Mouse (Mus musculus) liver, embryonic 11.5 days (tissue): ENCODE measurements around the gene Bcdin3d. TPM values are rescaled to one million over a fixed set of nuclear protein-coding genes. Genes with fewer than 3 reads are reported as not detected.

Experiments
- ATAC-seq: fragments of 200-750 bp; cut with Nextera tagmentation; replicated peaks from 2 replicates; pipeline ENCODE4 v1.8.0; 2017; ENCODE audit warnings: moderate number of reproducible peaks, mild to moderate bottlenecking, moderate TSS enrichment, moderate library complexity; ENCODE audit not compliant: low FRiP score
- DNase-seq: peaks from one replicate; pipeline ENCODE4 v3.0.0-alpha.2; 2017; ENCODE audit warnings: low spot score
- H3K27ac ChIP-seq: fragments of 300-500 bp; sonication (generic); 2 replicates; pipeline ENCODE4 v1.5.1; 2014; ENCODE audit warnings: mild to moderate bottlenecking, low read depth, low read length, control low read depth
- H3K27me3 ChIP-seq: fragments of 300-500 bp; sonication (generic); replicated peaks from 2 replicates; pipeline ENCODE4 v1.6.1; 2014; ENCODE audit warnings: low read length, mixed read lengths; ENCODE audit not compliant: control insufficient read depth, insufficient read depth
- H3K36me3 ChIP-seq: fragments of 300-500 bp; sonication (generic); 2 replicates; pipeline ENCODE4 v1.6.1; 2014; ENCODE audit warnings: mild to moderate bottlenecking, low read length, moderate library complexity, mixed read lengths; ENCODE audit not compliant: control insufficient read depth, insufficient read depth
- H3K4me1 ChIP-seq: fragments of 300-500 bp; sonication (generic); replicated peaks from 2 replicates; pipeline ENCODE4 v1.6.1; 2014; ENCODE audit warnings: low read length, mixed read lengths; ENCODE audit not compliant: control insufficient read depth, insufficient read depth
- H3K4me2 ChIP-seq: fragments of 300-500 bp; sonication (generic); 2 replicates; pipeline ENCODE4 v1.6.1; 2014; ENCODE audit warnings: mild to moderate bottlenecking, control low read depth, moderate library complexity
- H3K4me3 ChIP-seq: fragments of 300-500 bp; sonication (generic); 2 replicates; pipeline ENCODE4 v1.5.1; 2014; ENCODE audit warnings: low read depth, low read length, control low read depth
- H3K9ac ChIP-seq: fragments of 300-500 bp; sonication (generic); 2 replicates; pipeline ENCODE4 v1.6.1; 2014; ENCODE audit warnings: low read depth, low read length, control low read depth
- H3K9me3 ChIP-seq: fragments of 300-500 bp; sonication (generic); 2 replicates; pipeline ENCODE4 v1.6.1; 2016; ENCODE audit warnings: low read length, inconsistent platforms, mixed read lengths; ENCODE audit not compliant: control insufficient read depth
- WGBS: fragments of 180-500 bp; shearing (Covaris S2); extraction: QIAGEN DNeasy Blood & Tissue Kit; methylation state at CpG from one replicate; pipeline ENCODE4 v1.1.7; 2014; 5-methylcytosine and 5-hydroxymethylcytosine counted together
- polyA plus RNA-seq: library from polyadenylated mRNA; unstranded; fragments of >200 nt; fragmentation: Nextera tagmentation; extraction: Ambion mirVana; gene quantifications from 2 replicates; pipeline ENCODE4 v1.2.1, GENCODE M21; 2014

Gene Bcdin3d
- polyA plus RNA-seq, 1 experiment from 2014 or later: 10.5 TPM

- no peak; the same call in 1 of the 2 replicates for ATAC-seq
- H3K27ac ChIP-seq: peak overlapping the region; percentile 45; the same call in 1 of the 2 replicates
- no peak overlapping the region for H3K4me3 ChIP-seq
- no peaks in the 10 kb centered on the region for H3K27me3 ChIP-seq
- no peak for DNase-seq
- no peak overlapping the region for H3K9ac ChIP-seq
- H3K36me3 ChIP-seq: peaks cover 5% of the 10 kb centered on the region; the same call in 1 of the 2 replicates
- H3K4me1 ChIP-seq: peaks cover 13% of the 10 kb centered on the region
- no peaks in the 10 kb centered on the region for H3K9me3 ChIP-seq
- 54% methylated on average over 2 of the region's 2 CpGs for WGBS
- peak overlapping the region; percentile 3 for H3K4me2 ChIP-seq
These were observed 34.3 kb downstream of the Bcdin3d start for GRCm38 (mm10) chr15:99440112-99440815.

- H3K27ac ChIP-seq: no peak overlapping the region
These were observed 35.4 kb downstream of the Bcdin3d start for GRCm38 (mm10) chr15:99438966-99439698.

GRCm38 (mm10) chr15:99433913-99434312 is 40.6 kb downstream of the Bcdin3d start:
- Histone ChIP-seq H3K4me2 (no peak overlapping the region), H3K36me3 (peaks cover 5% of the 10 kb centered on the region; the same call in 1 of the 2 replicates), H3K27me3 (no peaks in the 10 kb centered on the region), H3K4me3 (no peak overlapping the region), H3K4me1 (peaks cover 12% of the 10 kb centered on the region), H3K9me3 (no peaks in the 10 kb centered on the region), H3K9ac (no peak overlapping the region), H3K27ac (no peak overlapping the region)
- DNase-seq: no peak
- no peak for ATAC-seq
- 79% methylated on average over 12 of the region's 12 CpGs for WGBS

More at GRCm38 (mm10) chr15:99438966-99439698, 35.4 kb downstream of the Bcdin3d start:
- WGBS: 82% methylated on average over 8 of the region's 8 CpGs
- H3K4me2 ChIP-seq: no peak overlapping the region
- H3K9me3 ChIP-seq: no peaks in the 10 kb centered on the region
- no peak for DNase-seq
- peaks cover 13% of the 10 kb centered on the region for H3K4me1 ChIP-seq
- peaks cover 3% of the 10 kb centered on the region; the same call in 1 of the 2 replicates for H3K36me3 ChIP-seq
- H3K9ac ChIP-seq: no peak overlapping the region
- no peaks in the 10 kb centered on the region for H3K27me3 ChIP-seq
- no peak for ATAC-seq
- no peak overlapping the region for H3K4me3 ChIP-seq

- no peak; the same call in 1 of the 2 replicates for ATAC-seq
- 0 out of 2 replicates have a peak, but pooled peaks cover 2% of the 10 kb centered on the region for H3K36me3 ChIP-seq
These were observed 41.3 kb downstream of the Bcdin3d start for GRCm38 (mm10) chr15:99433081-99433718.

GRCm38 (mm10) chr15:99431967-99432366 is 42.6 kb downstream of the Bcdin3d start:
- 71% methylated on average over 8 of the region's 8 CpGs for WGBS
- H3K27ac ChIP-seq: no peak overlapping the region

More at GRCm38 (mm10) chr15:99433081-99433718, 41.3 kb downstream of the Bcdin3d start:
- Histone ChIP-seq H3K27me3 (no peaks in the 10 kb centered on the region), H3K9me3 (no peaks in the 10 kb centered on the region), H3K4me2 (no peak overlapping the region), H3K9ac (no peak overlapping the region), H3K27ac (no peak overlapping the region), H3K4me3 (no peak overlapping the region), H3K4me1 (peaks cover 15% of the 10 kb centered on the region)
- no peak for DNase-seq
- WGBS: 87% methylated on average over 16 of the region's 16 CpGs

GRCm38 (mm10) chr15:99431504-99431903 is 43.0 kb downstream of the Bcdin3d start:
- H3K4me2 ChIP-seq: no peak overlapping the region
- peaks cover 11% of the 10 kb centered on the region for H3K36me3 ChIP-seq
- no peak overlapping the region for H3K4me3 ChIP-seq
- H3K27me3 ChIP-seq: no peaks in the 10 kb centered on the region
- no peak for ATAC-seq
- no peaks in the 10 kb centered on the region for H3K9me3 ChIP-seq
- no peak overlapping the region for H3K9ac ChIP-seq
- 69% methylated on average over 7 of the region's 7 CpGs for WGBS
- H3K27ac ChIP-seq: no peak overlapping the region; the same call in 1 of the 2 replicates
- no peak for DNase-seq
- peaks cover 15% of the 10 kb centered on the region for H3K4me1 ChIP-seq

More at GRCm38 (mm10) chr15:99431967-99432366, 42.6 kb downstream of the Bcdin3d start:
- no peak for ATAC-seq
- H3K27me3 ChIP-seq: no peaks in the 10 kb centered on the region
- DNase-seq: no peak
- no peak overlapping the region for H3K4me3 ChIP-seq
- peaks cover 11% of the 10 kb centered on the region for H3K36me3 ChIP-seq
- H3K9me3 ChIP-seq: no peaks in the 10 kb centered on the region
- H3K4me2 ChIP-seq: no peak overlapping the region
- H3K9ac ChIP-seq: no peak overlapping the region
- peaks cover 15% of the 10 kb centered on the region for H3K4me1 ChIP-seq

- H3K9ac ChIP-seq: no peak overlapping the region
- no peak overlapping the region for H3K27ac ChIP-seq
- no peaks in the 10 kb centered on the region for H3K9me3 ChIP-seq
- no peak for DNase-seq
- H3K36me3 ChIP-seq: peaks cover 14% of the 10 kb centered on the region
- no peaks in the 10 kb centered on the region for H3K27me3 ChIP-seq
- no peak overlapping the region for H3K4me3 ChIP-seq
- no peak overlapping the region for H3K4me2 ChIP-seq
- WGBS: 85% methylated on average over 10 of the region's 10 CpGs
- peaks cover 15% of the 10 kb centered on the region for H3K4me1 ChIP-seq
- ATAC-seq: no peak
These were observed 43.5 kb downstream of the Bcdin3d start for GRCm38 (mm10) chr15:99431063-99431462.

GRCm38 (mm10) chr15:99430394-99430793 is 44.1 kb downstream of the Bcdin3d start:
- H3K4me3 ChIP-seq: no peak overlapping the region
- H3K4me1 ChIP-seq: peaks cover 15% of the 10 kb centered on the region
- ATAC-seq: no peak
- no peak overlapping the region for H3K4me2 ChIP-seq
- peaks cover 15% of the 10 kb centered on the region for H3K36me3 ChIP-seq
- no peak overlapping the region for H3K9ac ChIP-seq
- H3K9me3 ChIP-seq: no peaks in the 10 kb centered on the region
- 71% methylated on average over 8 of the region's 8 CpGs for WGBS
- no peak overlapping the region; the same call in 1 of the 2 replicates for H3K27ac ChIP-seq
- no peaks in the 10 kb centered on the region for H3K27me3 ChIP-seq
- DNase-seq: no peak
